Mouse (Mus musculus) B cell, adult 67 days (primary cell): ENCODE measurements around the gene Angptl2. TPM values are rescaled to one million over a fixed set of nuclear protein-coding genes. Genes with fewer than 3 reads are reported as not detected.

Experiments used
- total RNA-seq, 2 experiments: library from RNA; stranded (reverse); gene quantifications; 4 replicates each; pipeline ENCODE4 v1.2.4; 2023

Gene Angptl2
- total RNA-seq: not detected

DNA sequence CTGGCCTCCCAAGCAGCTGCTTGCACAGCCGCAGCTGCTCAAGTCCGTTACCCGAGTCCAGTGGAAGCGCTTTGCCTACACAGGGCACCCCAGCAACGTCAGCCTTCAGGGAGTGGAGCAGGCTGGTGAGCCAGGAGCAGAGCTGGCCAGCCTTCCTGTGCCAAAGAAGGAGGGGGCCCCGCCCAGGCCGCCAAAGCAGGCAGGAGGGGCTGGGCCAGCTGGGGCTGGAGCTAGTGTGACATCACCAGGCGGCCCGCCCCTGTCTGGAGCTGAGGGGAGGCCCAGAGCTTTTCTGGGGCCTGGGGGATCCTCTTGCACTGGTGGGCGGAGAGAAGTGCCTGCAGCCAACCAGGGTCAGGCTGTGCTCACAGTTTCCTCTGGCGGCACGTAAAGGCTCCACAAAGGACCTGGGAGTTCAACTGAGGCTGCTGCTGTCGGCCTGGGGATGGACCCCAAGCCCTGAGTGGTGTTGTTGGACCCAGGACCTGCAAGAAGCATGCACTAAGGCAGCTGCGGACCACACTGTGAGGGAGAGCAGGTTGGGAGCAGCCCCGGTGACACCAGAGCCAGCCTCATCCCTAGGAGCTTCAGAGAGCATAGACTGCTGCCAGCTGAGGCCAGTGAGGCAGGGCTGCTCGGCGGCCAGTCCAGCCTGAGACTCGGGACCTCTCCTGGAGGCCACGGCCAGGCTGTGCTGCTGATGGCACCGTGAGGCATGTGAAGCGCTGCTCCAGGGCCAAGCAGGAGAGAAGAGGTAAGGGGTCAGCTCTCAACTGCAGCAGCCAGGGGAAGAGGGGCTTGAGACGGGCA lies at the start of gene Angptl2:
TSS of gene Angptl2 (plus strand) at position 370 of the 810 bp plus-strand sequence.

Other genes starting within 250 kb of the Angptl2 start
- 10 to 100 TPM in 1 of 2 experiments, 1 to 10 TPM in 1; 7.0 to 11.9 TPM for gene Slc2a8, start 234.0 kb upstream of the Angptl2 start, total RNA-seq
- gene Garnl3, start 84.4 kb upstream of the Angptl2 start, total RNA-seq: 1 to 10 TPM in 1 of 2 experiments, under 1 TPM in 1; 0.62 to 1.5 TPM
- 10 to 100 TPM; 18.8 to 21.0 TPM for gene Ralgps1, start 155.4 kb downstream of the Angptl2 start, total RNA-seq
- 10 to 100 TPM; 13.1 to 17.2 TPM for gene Zbtb34, start 215.3 kb downstream of the Angptl2 start, total RNA-seq